Mouse (Mus musculus) midbrain, postnatal 0 days (tissue): ENCODE measurements around the gene Polr2l. TPM values are rescaled to one million over a fixed set of nuclear protein-coding genes. Genes with fewer than 3 reads are reported as not detected.

Experiments used
- ATAC-seq: fragments of 200-750 bp; cut with Nextera tagmentation; 2 replicates; pipeline ENCODE4 v1.8.0; 2017; ENCODE audit warnings: moderate number of reproducible peaks, mild to moderate bottlenecking, moderate TSS enrichment, moderate library complexity; ENCODE audit not compliant: low FRiP score
- DNase-seq: peaks from one replicate; pipeline ENCODE4 v3.0.0-alpha.2; 2015; ENCODE audit warnings: low spot score
- H3K27ac ChIP-seq: fragments of 300-500 bp; sonication (generic); 2 replicates; pipeline ENCODE4 v1.5.1; 2014; ENCODE audit warnings: low read depth, mild to moderate bottlenecking, low read length, mixed read lengths
- H3K27me3 ChIP-seq: fragments of 300-500 bp; sonication (generic); 2 replicates; pipeline ENCODE4 v1.6.1; 2014; ENCODE audit warnings: low read length, control low read depth, mixed read lengths; ENCODE audit not compliant: insufficient read depth
- H3K36me3 ChIP-seq: fragments of 300-500 bp; sonication (generic); 2 replicates; pipeline ENCODE4 v1.6.1; 2014; ENCODE audit warnings: low read length, control low read depth, mixed read lengths; ENCODE audit not compliant: insufficient read depth
- H3K4me1 ChIP-seq: fragments of 300-500 bp; sonication (generic); 2 replicates; pipeline ENCODE4 v1.6.1; 2014; ENCODE audit warnings: mild to moderate bottlenecking, control low read depth, antibody characterized with exemption, low read length, mixed read lengths; ENCODE audit not compliant: insufficient read depth
- H3K4me2 ChIP-seq: fragments of 300-500 bp; sonication (generic); 2 replicates; pipeline ENCODE4 v1.6.1; 2014; ENCODE audit warnings: low read depth, mild to moderate bottlenecking, low read length, mixed read lengths; ENCODE audit not compliant: poor library complexity, severe bottlenecking
- H3K4me3 ChIP-seq: fragments of 300-500 bp; sonication (generic); 2 replicates; pipeline ENCODE4 v1.5.1; 2014; ENCODE audit warnings: low read depth, mild to moderate bottlenecking, low read length, moderate library complexity
- H3K9ac ChIP-seq: fragments of 300-500 bp; sonication (generic); replicated peaks from 2 replicates; pipeline ENCODE4 v1.6.1; 2014; ENCODE audit warnings: mild to moderate bottlenecking, low read length, moderate library complexity, mixed read lengths; ENCODE audit not compliant: poor library complexity, severe bottlenecking
- H3K9me3 ChIP-seq: fragments of 300-500 bp; sonication (generic); 2 replicates; pipeline ENCODE4 v1.6.1; 2016; ENCODE audit warnings: low read length, control low read depth
- CTCF ChIP-seq: IDR thresholded peaks from 2 replicates; pipeline ENCODE4 v1.5.1; 2016; ENCODE audit warnings: antibody characterized with exemption, mild to moderate bottlenecking
- WGBS: fragments of 180-500 bp; shearing (Covaris S2); extraction: QIAGEN DNeasy Blood & Tissue Kit; methylation state at CpG from one replicate; pipeline ENCODE4 v1.1.7; 2014; 5-methylcytosine and 5-hydroxymethylcytosine counted together
- polyA plus RNA-seq: library from polyadenylated mRNA; unstranded; fragments of >200 nt; fragmentation: Nextera tagmentation; extraction: Ambion mirVana; gene quantifications from 2 replicates; pipeline ENCODE4 v1.2.1, GENCODE M21; 2015
- total RNA-seq: library from RNA; depleted of rRNA; stranded (reverse); fragments of >200 nt; gene quantifications from 2 replicates; pipeline ENCODE4 v1.2.3, GENCODE M21; 2014

The Polr2l gene
- total and polyA plus RNA-seq, 2 experiments from 2014 or later = 28.9 to 78.5 TPM

GRCm38 (mm10) chr7:141435129-141435855 is 39.6 kb downstream of the Polr2l start:
- no peak for TF ChIP-seq CTCF
- Histone ChIP-seq H3K9ac (peak overlapping the region; percentile 77), H3K27ac (peak overlapping the region; percentile 79), H3K27me3 (no peaks in the 10 kb centered on the region), H3K4me1 (peaks cover 20% of the 10 kb centered on the region), H3K4me2 (peak overlapping the region; percentile 92), H3K9me3 (no peaks in the 10 kb centered on the region), H3K36me3 (peaks cover 25% of the 10 kb centered on the region), H3K4me3 (peak overlapping the region; percentile 55)
- ATAC-seq (no peak), DNase-seq (peak; percentile 50)
- WGBS = 4% methylated on average over 17 of the region's 17 CpGs

GRCm38 (mm10) chr7:141434464-141434863 is 40.5 kb downstream of the Polr2l start:
- DNase-seq = peak; percentile 76
- H3K9ac ChIP-seq = peak overlapping the region; percentile 77
- no peak for TF ChIP-seq CTCF
- WGBS = 9% methylated on average over 8 of the region's 8 CpGs
- no peaks in the 10 kb centered on the region for H3K27me3 ChIP-seq
- H3K4me3 ChIP-seq = peak overlapping the region; percentile 55
- peaks cover 24% of the 10 kb centered on the region for H3K4me1 ChIP-seq
- H3K9me3 ChIP-seq = no peaks in the 10 kb centered on the region
- no peak for ATAC-seq
- H3K36me3 ChIP-seq = peaks cover 27% of the 10 kb centered on the region
- H3K27ac ChIP-seq = peak overlapping the region; percentile 79
- H3K4me2 ChIP-seq = peak overlapping the region; percentile 92

GRCm38 (mm10) chr7:141433517-141434400 is 41.2 kb downstream of the Polr2l start:
- Histone ChIP-seq H3K4me1 (peaks cover 25% of the 10 kb centered on the region), H3K27me3 (no peaks in the 10 kb centered on the region), H3K9ac (peak overlapping the region; percentile 77), H3K4me2 (peak overlapping the region; percentile 92), H3K27ac (peak overlapping the region; percentile 79), H3K4me3 (peak overlapping the region; percentile 55), H3K36me3 (peaks cover 27% of the 10 kb centered on the region), H3K9me3 (no peaks in the 10 kb centered on the region)
- ATAC-seq (no peak), DNase-seq (no peak)
- no peak for TF ChIP-seq CTCF
- 67% methylated on average over 15 of the region's 15 CpGs for WGBS

- peak overlapping the region; percentile 92 for H3K4me2 ChIP-seq
- H3K4me1 ChIP-seq = peaks cover 28% of the 10 kb centered on the region
- ATAC-seq (no peak), DNase-seq (no peak)
- H3K27ac ChIP-seq = no peak overlapping the region
- H3K4me3 ChIP-seq = peak overlapping the region; percentile 55; the same call in 1 of the 2 replicates
- TF ChIP-seq CTCF = no peak
- peaks cover 27% of the 10 kb centered on the region for H3K36me3 ChIP-seq
- no peaks in the 10 kb centered on the region for H3K27me3 ChIP-seq
- H3K9me3 ChIP-seq = no peaks in the 10 kb centered on the region
- WGBS = 82% methylated on average over 6 of the region's 6 CpGs
- H3K9ac ChIP-seq = peak overlapping the region; percentile 77
These were observed 42.0 kb downstream of the Polr2l start for GRCm38 (mm10) chr7:141432741-141433516.

GRCm38 (mm10) chr7:141432186-141432611 is 42.7 kb downstream of the Polr2l start:
- H3K27ac ChIP-seq = no peak overlapping the region
- TF ChIP-seq CTCF = no peak
- H3K36me3 ChIP-seq = peaks cover 31% of the 10 kb centered on the region
- ATAC-seq (no peak), DNase-seq (no peak)
- no peak overlapping the region for H3K4me2 ChIP-seq
- peaks cover 28% of the 10 kb centered on the region for H3K4me1 ChIP-seq
- WGBS = 91% methylated on average over 8 of the region's 8 CpGs
- no peaks in the 10 kb centered on the region for H3K9me3 ChIP-seq
- H3K9ac ChIP-seq = no peak overlapping the region
- H3K4me3 ChIP-seq = no peak overlapping the region
- no peaks in the 10 kb centered on the region for H3K27me3 ChIP-seq
